Mouse (Mus musculus): ENCODE data around the gene Sh3bgrl3. TPM values are rescaled to one million over a fixed set of nuclear protein-coding genes. Genes with fewer than 3 reads are reported as not detected.
A peak's percentile ranks its signal among the peaks of the same experiment; 100 is the strongest.

Gene Sh3bgrl3
- polyA plus RNA-seq, 2 experiments = 325 to 532 TPM

GRCm38 (mm10) chr4:134120192-134120805, 8.3 kb downstream of the Sh3bgrl3 start:
- Histone ChIP-seq H3K4me2 (replicated peaks; ENCODE audit: low read depth, low read length, severe bottlenecking) (no peak overlapping the region), H3K27ac (replicated peaks; ENCODE audit: low read depth, low read length) (no peak overlapping the region), H3K4me1 (ENCODE audit: control insufficient read depth, insufficient read depth, low read length) (no peaks in the 10 kb centered on the region; the same call in 1 of the 2 replicates), H3K4me3 (replicated peaks; ENCODE audit: low read length) (no peak overlapping the region), H3K36me3 (ENCODE audit: control insufficient read depth, insufficient read depth, low read length) (no peaks in the 10 kb centered on the region), H3K9me3 (ENCODE audit: control insufficient read depth, low read length) (no peaks in the 10 kb centered on the region), H3K27me3 (ENCODE audit: control insufficient read depth, insufficient read depth, low read length) (no peaks in the 10 kb centered on the region), H3K9ac (ENCODE audit: low read depth, low read length, severe bottlenecking) (no peak overlapping the region)
- no peak for TF ChIP-seq POLR2A (IDR thresholded peaks at IDR 0.05; ENCODE audit: borderline replicate concordance, extremely low read depth, insufficient read depth, insufficient read length)
- DNase-seq (ENCODE audit: low spot score) (no peak), ATAC-seq (ENCODE audit: low FRiP score, low read depth) (no peak)
- 69% methylated on average over 6 of the region's 6 CpGs for WGBS

DNA sequence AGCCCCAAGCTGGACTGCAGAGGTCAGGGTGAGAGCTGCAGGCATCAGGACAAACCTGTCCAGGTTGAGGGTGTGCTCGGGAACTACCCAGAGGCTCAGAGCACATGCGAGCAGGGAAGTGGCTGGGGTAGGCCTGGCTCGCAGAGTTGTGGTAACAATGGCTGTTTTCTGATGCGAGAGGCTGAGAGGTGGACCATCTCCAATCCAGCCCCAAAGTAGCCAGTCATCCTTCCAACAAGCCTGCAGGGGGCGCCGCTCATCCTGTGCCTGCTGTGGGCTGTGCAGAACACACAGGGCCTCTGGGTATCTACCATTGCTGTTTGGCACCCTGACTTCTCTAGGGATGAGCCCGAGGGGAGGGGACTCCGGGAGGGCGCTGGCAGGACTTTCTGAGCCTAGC, 8.9 kb downstream of the Sh3bgrl3 start:
- WGBS = 65% methylated on average over 9 of the region's 9 CpGs
- ATAC-seq (ENCODE audit: low FRiP score, low read depth) (no peak), DNase-seq (ENCODE audit: low spot score) (no peak)
- Histone ChIP-seq H3K27ac (replicated peaks; ENCODE audit: low read depth, low read length) (no peak overlapping the region), H3K9ac (ENCODE audit: low read depth, low read length, severe bottlenecking) (no peak overlapping the region), H3K9me3 (ENCODE audit: control insufficient read depth, low read length) (no peaks in the 10 kb centered on the region), H3K4me1 (ENCODE audit: control insufficient read depth, insufficient read depth, low read length) (no peaks in the 10 kb centered on the region; the same call in 1 of the 2 replicates), H3K36me3 (ENCODE audit: control insufficient read depth, insufficient read depth, low read length) (no peaks in the 10 kb centered on the region), H3K4me2 (replicated peaks; ENCODE audit: low read depth, low read length, severe bottlenecking) (no peak overlapping the region), H3K27me3 (ENCODE audit: control insufficient read depth, insufficient read depth, low read length) (no peaks in the 10 kb centered on the region), H3K4me3 (replicated peaks; ENCODE audit: low read length) (no peak overlapping the region)
- no peak for TF ChIP-seq POLR2A (IDR thresholded peaks at IDR 0.05; ENCODE audit: borderline replicate concordance, extremely low read depth, insufficient read depth, insufficient read length)

- no peak for ATAC-seq (ENCODE audit: low FRiP score, low read depth)
- Histone ChIP-seq H3K4me1 (ENCODE audit: control insufficient read depth, insufficient read depth, low read length) (no peaks in the 10 kb centered on the region; the same call in 1 of the 2 replicates), H3K27ac (replicated peaks; ENCODE audit: low read depth, low read length) (no peak overlapping the region), H3K27me3 (ENCODE audit: control insufficient read depth, insufficient read depth, low read length) (no peaks in the 10 kb centered on the region), H3K4me3 (replicated peaks; ENCODE audit: low read length) (no peak overlapping the region), H3K36me3 (ENCODE audit: control insufficient read depth, insufficient read depth, low read length) (no peaks in the 10 kb centered on the region), H3K9ac (ENCODE audit: low read depth, low read length, severe bottlenecking) (no peak overlapping the region), H3K4me2 (replicated peaks; ENCODE audit: low read depth, low read length, severe bottlenecking) (no peak overlapping the region), H3K9me3 (ENCODE audit: control insufficient read depth, low read length) (no peaks in the 10 kb centered on the region)
- TF ChIP-seq POLR2A (IDR thresholded peaks at IDR 0.05; ENCODE audit: borderline replicate concordance, extremely low read depth, insufficient read depth, insufficient read length) = no peak
- WGBS = 75% methylated on average over 5 of the region's 5 CpGs
- no peak for DNase-seq (ENCODE audit: low spot score)
Observed at GRCm38 (mm10) chr4:134119042-134119441, 9.5 kb downstream of the Sh3bgrl3 start.

GRCm38 (mm10) chr4:134118126-134118800, 10.3 kb downstream of the Sh3bgrl3 start:
- 59% methylated on average over 14 of the region's 14 CpGs for WGBS
- no peak overlapping the region for H3K4me3 ChIP-seq (replicated peaks; ENCODE audit: low read length)

GRCm38 (mm10) chr4:134117012-134117411, 11.6 kb downstream of the Sh3bgrl3 start:
- ATAC-seq (ENCODE audit: low FRiP score, low read depth) = no peak
- no peak for DNase-seq (ENCODE audit: low spot score)
- WGBS = 66% methylated on average over 8 of the region's 8 CpGs
- no peak for TF ChIP-seq POLR2A (IDR thresholded peaks at IDR 0.05; ENCODE audit: borderline replicate concordance, extremely low read depth, insufficient read depth, insufficient read length)
- Histone ChIP-seq H3K9ac (ENCODE audit: low read depth, low read length, severe bottlenecking) (no peak overlapping the region), H3K27ac (replicated peaks; ENCODE audit: low read depth, low read length) (no peak overlapping the region), H3K27me3 (ENCODE audit: control insufficient read depth, insufficient read depth, low read length) (no peaks in the 10 kb centered on the region), H3K9me3 (ENCODE audit: control insufficient read depth, low read length) (no peaks in the 10 kb centered on the region), H3K4me2 (replicated peaks; ENCODE audit: low read depth, low read length, severe bottlenecking) (no peak overlapping the region), H3K4me1 (ENCODE audit: control insufficient read depth, insufficient read depth, low read length) (peaks cover 4% of the 10 kb centered on the region; the same call in 1 of the 2 replicates), H3K36me3 (ENCODE audit: control insufficient read depth, insufficient read depth, low read length) (no peaks in the 10 kb centered on the region), H3K4me3 (replicated peaks; ENCODE audit: low read length) (no peak overlapping the region)

More at GRCm38 (mm10) chr4:134118126-134118800, 10.3 kb downstream of the Sh3bgrl3 start:
- Histone ChIP-seq H3K4me2 (replicated peaks; ENCODE audit: low read depth, low read length, severe bottlenecking) (no peak overlapping the region), H3K27me3 (ENCODE audit: control insufficient read depth, insufficient read depth, low read length) (no peaks in the 10 kb centered on the region), H3K36me3 (ENCODE audit: control insufficient read depth, insufficient read depth, low read length) (no peaks in the 10 kb centered on the region), H3K9ac (ENCODE audit: low read depth, low read length, severe bottlenecking) (no peak overlapping the region), H3K9me3 (ENCODE audit: control insufficient read depth, low read length) (no peaks in the 10 kb centered on the region), H3K27ac (replicated peaks; ENCODE audit: low read depth, low read length) (0 out of 2 replicates have a peak overlapping the region, but pooled peaks have one; percentile 13), H3K4me1 (ENCODE audit: control insufficient read depth, insufficient read depth, low read length) (peaks cover 4% of the 10 kb centered on the region)
- DNase-seq (ENCODE audit: low spot score) = no peak
- no peak for TF ChIP-seq POLR2A (IDR thresholded peaks at IDR 0.05; ENCODE audit: borderline replicate concordance, extremely low read depth, insufficient read depth, insufficient read length)
- ATAC-seq (ENCODE audit: low FRiP score, low read depth) = no peak
